Mouse (Mus musculus) E14TG2a.4 (cell line): ENCODE measurements around the gene Lipm.

Source experiments
- CTCF ChIP-seq: conservative IDR thresholded peaks from 2 replicates; pipeline ENCODE4 v1.5.1; 2014; ENCODE audit warnings: low read length
- NANOG ChIP-seq: IDR thresholded peaks from 2 replicates; pipeline ENCODE4 v1.6.1; 2014; ENCODE audit warnings: borderline replicate concordance, low read length, mixed read lengths

- no peak for TF ChIP-seq CTCF
- TF ChIP-seq NANOG, result no peak
Observed at GRCm38 (mm10) chr19:34064059-34064458, 36.7 kb upstream of the Lipm start.
